Mouse (Mus musculus) heart, embryonic 12.5 days (tissue): ENCODE data around the gene Nudt5. TPM values are rescaled to one million over a fixed set of nuclear protein-coding genes. Genes with fewer than 3 reads are reported as not detected.

ENCODE experiments used
- ATAC-seq: fragments of 200-750 bp; cut with Nextera tagmentation; 2 replicates; pipeline ENCODE4 v1.8.0; 2017; ENCODE audit warnings: moderate TSS enrichment, moderate library complexity; ENCODE audit not compliant: insufficient number of reproducible peaks, low FRiP score
- H3K27ac ChIP-seq: fragments of 300-500 bp; sonication (generic); 2 replicates; pipeline ENCODE4 v1.5.1; 2016; ENCODE audit warnings: mild to moderate bottlenecking, moderate library complexity; ENCODE audit not compliant: poor library complexity, severe bottlenecking
- H3K27me3 ChIP-seq: fragments of 300-500 bp; sonication (generic); replicated peaks from 2 replicates; pipeline ENCODE4 v1.6.1; 2016; ENCODE audit warnings: mild to moderate bottlenecking, moderate library complexity
- H3K36me3 ChIP-seq: fragments of 300-500 bp; sonication (generic); 2 replicates; pipeline ENCODE4 v1.6.1; 2016; ENCODE audit warnings: mild to moderate bottlenecking, moderate library complexity
- H3K4me1 ChIP-seq: fragments of 300-500 bp; sonication (generic); replicated peaks from 2 replicates; pipeline ENCODE4 v1.6.1; 2016; ENCODE audit warnings: mild to moderate bottlenecking
- H3K4me2 ChIP-seq: fragments of 300-500 bp; sonication (generic); 2 replicates; pipeline ENCODE4 v1.6.1; 2016; ENCODE audit warnings: mild to moderate bottlenecking, moderate library complexity
- H3K4me3 ChIP-seq: fragments of 300-500 bp; sonication (generic); 2 replicates; pipeline ENCODE4 v1.5.1; 2016; ENCODE audit warnings: mild to moderate bottlenecking
- H3K9ac ChIP-seq: fragments of 300-500 bp; sonication (generic); 2 replicates; pipeline ENCODE4 v1.6.1; 2016; ENCODE audit warnings: mild to moderate bottlenecking, moderate library complexity
- H3K9me3 ChIP-seq: fragments of 300-500 bp; sonication (generic); replicated peaks from 2 replicates; pipeline ENCODE4 v1.6.1; 2016; ENCODE audit warnings: mild to moderate bottlenecking, moderate library complexity
- WGBS: fragments of 180-500 bp; shearing (Covaris S2); methylation state at CpG from one replicate; pipeline ENCODE4 v1.1.7; 2016; 5-methylcytosine and 5-hydroxymethylcytosine counted together
- polyA plus RNA-seq: library from polyadenylated mRNA; unstranded; fragments of >200 nt; fragmentation: Nextera tagmentation; extraction: Ambion mirVana; gene quantifications from 2 replicates; pipeline ENCODE4 v1.2.1, GENCODE M21; 2016

Nudt5 gene
- polyA plus RNA-seq, 1 experiment from 2014 or later, result 70.6 TPM

GRCm38 (mm10) chr2:5869746-5870145 is 24.9 kb downstream of the Nudt5 start:
- ATAC-seq, result no peak
- H3K27ac ChIP-seq, result no peak overlapping the region
- H3K4me1 ChIP-seq, result no peaks in the 10 kb centered on the region
- H3K9ac ChIP-seq, result no peak overlapping the region
- 90% methylated on average over 5 of the region's 5 CpGs for WGBS
- H3K36me3 ChIP-seq, result peaks cover 71% of the 10 kb centered on the region
- no peaks in the 10 kb centered on the region for H3K27me3 ChIP-seq
- H3K4me2 ChIP-seq, result no peak overlapping the region
- H3K9me3 ChIP-seq, result no peaks in the 10 kb centered on the region
- no peak overlapping the region for H3K4me3 ChIP-seq

- H3K4me3 ChIP-seq, result no peak overlapping the region
- WGBS, result 82% methylated on average over 3 of the region's 3 CpGs
- peaks cover 65% of the 10 kb centered on the region for H3K36me3 ChIP-seq
- no peak overlapping the region for H3K4me2 ChIP-seq
- no peaks in the 10 kb centered on the region for H3K9me3 ChIP-seq
- H3K27me3 ChIP-seq, result no peaks in the 10 kb centered on the region
- no peak overlapping the region for H3K9ac ChIP-seq
- H3K4me1 ChIP-seq, result no peaks in the 10 kb centered on the region
- ATAC-seq, result no peak
- no peak overlapping the region for H3K27ac ChIP-seq
Observed at GRCm38 (mm10) chr2:5877446-5877845, 32.6 kb downstream of the Nudt5 start.

- no peak overlapping the region for H3K27ac ChIP-seq
- no peaks in the 10 kb centered on the region for H3K9me3 ChIP-seq
- H3K9ac ChIP-seq, result no peak overlapping the region
- H3K4me2 ChIP-seq, result no peak overlapping the region
- no peak for ATAC-seq
- 68% methylated on average over 5 of the region's 5 CpGs for WGBS
- no peaks in the 10 kb centered on the region for H3K27me3 ChIP-seq
- peaks cover 54% of the 10 kb centered on the region for H3K36me3 ChIP-seq
- H3K4me3 ChIP-seq, result no peak overlapping the region
- no peaks in the 10 kb centered on the region for H3K4me1 ChIP-seq
Observed at GRCm38 (mm10) chr2:5888865-5889264, 44.0 kb downstream of the Nudt5 start.

- 69% methylated on average over 2 of the region's 2 CpGs for WGBS
- no peak overlapping the region for H3K9ac ChIP-seq
- H3K9me3 ChIP-seq, result no peaks in the 10 kb centered on the region
- H3K27ac ChIP-seq, result no peak overlapping the region
- no peaks in the 10 kb centered on the region for H3K27me3 ChIP-seq
- peaks cover 4% of the 10 kb centered on the region for H3K4me1 ChIP-seq
- H3K4me2 ChIP-seq, result no peak overlapping the region
- H3K36me3 ChIP-seq, result peaks cover 52% of the 10 kb centered on the region
- H3K4me3 ChIP-seq, result no peak overlapping the region
- no peak for ATAC-seq
Observed at GRCm38 (mm10) chr2:5889412-5889811, 44.6 kb downstream of the Nudt5 start.

GRCm38 (mm10) chr2:5894296-5894695 is 49.5 kb downstream of the Nudt5 start:
- Histone ChIP-seq H3K4me3 (peak overlapping the region; percentile 93), H3K36me3 (peaks cover 20% of the 10 kb centered on the region), H3K9me3 (no peaks in the 10 kb centered on the region), H3K27me3 (no peaks in the 10 kb centered on the region), H3K4me1 (peaks cover 4% of the 10 kb centered on the region), H3K4me2 (peak overlapping the region; percentile 75), H3K27ac (no peak overlapping the region), H3K9ac (peak overlapping the region; percentile 96)
- 52% methylated on average over 11 of the region's 11 CpGs for WGBS
- ATAC-seq, result no peak

- Histone ChIP-seq H3K9ac (peak within 1 kb of the TSS; percentile 96), H3K4me1 (peaks cover 4% of the 10 kb centered on the region), H3K27ac (peak within 1 kb of the TSS; percentile 86), H3K4me2 (peak within 1 kb of the TSS; percentile 75), H3K4me3 (peak within 1 kb of the TSS; percentile 93), H3K9me3 (no peaks in the 10 kb centered on the region), H3K36me3 (peaks cover 20% of the 10 kb centered on the region), H3K27me3 (no peaks in the 10 kb centered on the region)
- WGBS, result under 1% methylated on average over 62 of the region's 62 CpGs
- ATAC-seq, result peak; percentile 100
Observed at GRCm38 (mm10) chr2:5894843-5895570, 50.2 kb downstream of the Nudt5 start, which contains the start of gene Sec61a2. TSS of gene Sec61a2 (minus strand) at chr2:5895432.

GRCm38 (mm10) chr2:5900145-5900544 is 55.3 kb downstream of the Nudt5 start:
- no peaks in the 10 kb centered on the region for H3K27me3 ChIP-seq
- no peaks in the 10 kb centered on the region for H3K9me3 ChIP-seq
- no peak overlapping the region for H3K9ac ChIP-seq
- H3K4me2 ChIP-seq, result no peak overlapping the region
- ATAC-seq, result no peak
- H3K4me1 ChIP-seq, result no peaks in the 10 kb centered on the region
- no peak overlapping the region for H3K4me3 ChIP-seq
- H3K27ac ChIP-seq, result no peak overlapping the region
- WGBS, result 62% methylated on average over 5 of the region's 5 CpGs
- H3K36me3 ChIP-seq, result peaks cover 5% of the 10 kb centered on the region

GRCm38 (mm10) chr2:5906092-5906491 is 61.3 kb downstream of the Nudt5 start:
- Histone ChIP-seq H3K9ac (no peak overlapping the region), H3K4me3 (no peak overlapping the region), H3K36me3 (no peaks in the 10 kb centered on the region; the same call in none of the 2 replicates), H3K4me2 (no peak overlapping the region), H3K27ac (no peak overlapping the region), H3K4me1 (peaks cover 2% of the 10 kb centered on the region; the same call in 1 of the 2 replicates), H3K27me3 (no peaks in the 10 kb centered on the region), H3K9me3 (0 out of 2 replicates have a peak, but pooled peaks cover 4% of the 10 kb centered on the region)
- ATAC-seq, result no peak
- 32% methylated on average over 5 of the region's 5 CpGs for WGBS

- H3K27me3 ChIP-seq, result no peaks in the 10 kb centered on the region
- no peak overlapping the region for H3K4me3 ChIP-seq
- H3K4me2 ChIP-seq, result no peak overlapping the region
- H3K36me3 ChIP-seq, result no peaks in the 10 kb centered on the region; the same call in none of the 2 replicates
- no peak for ATAC-seq
- WGBS, result 53% methylated on average over 3 of the region's 3 CpGs
- H3K27ac ChIP-seq, result no peak overlapping the region
- 0 out of 2 replicates have a peak, but pooled peaks cover 4% of the 10 kb centered on the region for H3K9me3 ChIP-seq
- H3K4me1 ChIP-seq, result peaks cover 2% of the 10 kb centered on the region; the same call in 1 of the 2 replicates
- no peak overlapping the region for H3K9ac ChIP-seq
Observed at GRCm38 (mm10) chr2:5906625-5907024, 61.8 kb downstream of the Nudt5 start.

- Histone ChIP-seq H3K9ac (no peak overlapping the region), H3K27me3 (no peaks in the 10 kb centered on the region), H3K36me3 (no peaks in the 10 kb centered on the region), H3K27ac (no peak overlapping the region), H3K9me3 (0 out of 2 replicates have a peak, but pooled peaks cover 4% of the 10 kb centered on the region), H3K4me3 (no peak overlapping the region), H3K4me1 (0 out of 2 replicates have a peak, but pooled peaks cover 2% of the 10 kb centered on the region), H3K4me2 (no peak overlapping the region)
- 63% methylated on average over 16 of the region's 16 CpGs for WGBS
- no peak for ATAC-seq
Observed at GRCm38 (mm10) chr2:5911282-5911965, 66.6 kb downstream of the Nudt5 start.
